Mouse (Mus musculus) cerebellum, adult 9-10 months (tissue): ENCODE data around the gene Flcn.

Source experiments
- DNase-seq: peaks from one replicate; pipeline ENCODE4 v3.0.0; 2022

Flcn gene

DNA sequence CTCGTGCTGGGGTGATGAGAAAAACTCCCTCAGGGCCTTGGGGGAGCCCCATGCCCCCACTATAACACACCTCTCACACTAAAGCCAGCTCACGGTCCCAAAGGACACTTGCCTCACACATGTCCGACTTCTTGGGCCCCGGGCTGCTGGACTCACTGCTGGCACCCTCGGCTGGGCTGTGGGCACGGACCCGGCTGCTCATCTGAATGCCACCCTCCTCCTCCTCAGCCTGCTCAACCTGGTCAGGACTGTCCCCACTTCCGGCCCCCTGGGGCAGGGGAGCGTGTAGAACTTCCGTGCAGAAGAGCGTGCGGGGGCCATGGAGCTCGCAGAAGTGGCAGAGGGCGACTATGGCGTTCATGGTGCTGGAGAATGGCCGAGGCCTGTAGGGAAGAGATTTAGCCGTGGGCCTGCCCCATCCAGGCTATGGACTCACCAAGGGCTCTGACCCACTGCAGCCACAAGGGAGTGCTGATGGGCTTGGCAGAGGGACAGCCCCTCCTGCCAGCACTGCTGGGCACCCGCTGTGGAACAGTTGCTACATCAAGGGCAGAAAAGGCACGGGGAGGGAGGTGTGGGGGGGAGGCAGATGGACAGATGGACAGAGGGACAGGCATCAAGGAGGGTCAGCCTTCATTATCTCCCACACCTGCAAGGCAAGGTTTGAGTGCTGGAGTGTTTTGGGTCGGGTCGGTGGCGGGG is 5.3 kb downstream of the Flcn start:
- DNase-seq, result peak; percentile 85

- DNase-seq, result no peak
Measured at GRCm38 (mm10) chr11:59803516-59803915, 6.3 kb downstream of the Flcn start.

GRCm38 (mm10) chr11:59801881-59802280 is 7.9 kb downstream of the Flcn start:
- no peak for DNase-seq

GRCm38 (mm10) chr11:59800412-59800811 is 9.4 kb downstream of the Flcn start:
- DNase-seq, result no peak

DNA sequence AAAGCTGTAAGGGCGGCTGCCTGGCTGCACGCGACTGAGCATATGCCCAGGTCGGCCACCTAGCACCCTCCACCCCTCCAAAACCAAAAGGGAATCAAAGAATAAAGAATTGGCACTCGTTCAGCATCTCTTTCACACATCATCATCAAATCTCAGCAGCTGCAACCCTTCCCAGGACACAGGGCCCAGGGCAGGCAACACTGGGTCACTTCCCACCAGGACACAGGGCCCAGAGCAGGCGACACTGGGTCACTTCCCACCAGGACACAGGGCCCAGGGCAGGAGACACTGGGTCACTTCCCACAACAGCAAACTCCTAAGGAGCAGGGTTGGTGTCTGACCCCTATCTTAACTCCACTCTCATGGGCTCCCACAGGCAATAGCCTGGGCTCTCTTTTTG is 16.4 kb downstream of the Flcn start:
- no peak for DNase-seq

DNA sequence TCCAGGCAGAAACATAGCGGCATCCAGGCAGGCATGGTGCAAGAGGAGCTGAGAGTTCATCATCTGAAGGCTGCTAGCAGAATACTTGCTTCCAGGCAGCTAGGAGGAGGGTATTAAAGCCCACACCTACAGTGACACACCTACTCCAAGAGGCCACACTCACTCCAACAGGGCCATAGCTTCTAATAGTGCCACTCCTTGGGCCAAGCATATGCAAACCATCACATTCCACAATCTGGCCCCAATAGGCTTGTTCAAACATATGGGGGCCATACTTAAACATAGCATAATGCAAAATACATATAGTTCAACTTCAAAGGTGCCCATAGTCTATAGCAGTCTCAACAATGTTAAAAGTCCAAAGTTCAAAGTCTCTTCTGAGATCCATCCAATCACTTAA is 20.5 kb downstream of the Flcn start:
- no peak for DNase-seq

DNA sequence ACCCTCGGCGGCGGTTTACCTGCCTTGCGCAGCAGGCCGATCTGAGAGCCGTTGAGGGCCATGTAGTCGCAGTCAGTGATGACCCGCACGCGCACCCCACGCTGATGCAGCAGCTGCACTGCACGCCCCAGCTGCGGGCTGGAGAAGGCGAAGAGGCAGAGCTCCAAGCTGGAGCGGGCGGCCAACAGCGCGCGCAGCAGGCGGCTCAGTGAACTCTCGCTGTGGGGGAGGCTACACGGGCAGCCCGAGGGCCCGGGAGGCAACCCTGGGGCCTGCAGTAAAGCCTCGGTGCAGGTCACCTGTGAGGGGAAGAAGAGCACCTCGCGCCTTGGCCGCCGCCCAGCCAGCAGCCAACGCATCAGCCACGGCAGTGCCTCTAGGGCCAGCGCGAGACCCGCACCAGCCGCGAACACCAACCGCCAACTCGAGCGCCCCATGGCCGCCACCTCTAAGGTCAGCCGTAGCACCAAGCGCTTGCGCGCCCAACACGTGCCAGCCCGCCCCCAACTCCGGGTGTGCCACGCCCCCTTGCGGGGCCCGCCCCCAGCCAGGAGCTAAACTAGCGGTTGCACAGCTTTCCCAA is 22.5 kb downstream of the Flcn start, which contains the start of gene Pld6:
TSS of gene Pld6 (minus strand) at position 447 of the 583 bp plus-strand sequence.
- DNase-seq, result no peak

DNA sequence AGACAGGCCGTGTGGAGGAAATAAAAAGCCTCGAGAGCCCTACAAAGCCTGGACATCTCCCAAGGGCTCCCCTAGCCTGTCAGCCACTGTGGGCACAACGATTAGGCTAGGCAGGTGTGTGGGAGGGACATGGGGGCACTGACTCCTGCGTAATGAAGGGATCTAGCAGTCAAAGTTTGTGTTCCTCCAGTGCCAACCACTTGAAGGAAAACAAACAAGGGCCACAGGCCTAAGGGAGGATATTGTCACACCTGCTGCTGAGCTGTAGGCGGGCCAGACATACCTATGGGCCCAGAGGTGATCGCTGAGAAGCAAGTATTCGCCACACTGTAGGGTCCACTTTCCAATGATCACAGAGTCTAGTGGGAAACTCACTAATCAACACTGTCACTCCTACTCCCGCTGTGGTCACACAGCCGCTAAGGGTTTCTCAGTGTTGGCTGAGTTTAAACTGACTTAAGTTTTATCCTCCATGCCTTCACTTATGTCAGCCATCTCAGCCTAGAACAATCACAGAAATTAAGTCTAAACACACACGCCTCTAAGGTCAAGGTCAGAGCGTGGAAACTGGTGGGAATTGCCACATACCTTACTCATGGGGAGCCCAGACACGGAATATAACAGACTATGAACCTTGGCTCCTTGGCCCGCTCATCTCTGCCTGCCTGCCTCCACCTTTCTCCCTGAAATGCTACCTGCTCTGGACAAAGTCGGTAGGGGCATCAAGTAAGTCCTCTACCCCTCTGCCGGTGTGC is 23.2 kb downstream of the Flcn start:
- DNase-seq, result no peak

DNA sequence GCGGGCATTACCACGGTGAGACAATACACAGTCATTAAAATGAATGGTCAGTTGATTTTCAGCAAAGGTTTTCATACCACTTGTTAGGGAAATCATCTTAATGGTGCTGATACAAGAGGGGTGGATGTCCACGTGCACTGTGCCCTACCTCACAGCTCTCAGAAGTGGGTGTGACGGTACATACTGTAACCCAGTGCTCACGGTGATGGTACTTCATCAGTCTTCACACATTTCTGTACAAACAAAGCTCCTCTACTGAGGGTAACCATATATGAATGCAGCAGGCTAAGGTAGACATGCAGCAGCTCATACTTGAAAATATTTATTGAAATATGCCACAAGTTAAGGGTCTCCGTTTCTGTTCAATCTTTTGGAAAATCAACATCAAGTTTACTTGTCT is 26.2 kb downstream of the Flcn start:
- no peak for DNase-seq

GRCm38 (mm10) chr11:59782091-59782590 is 27.7 kb downstream of the Flcn start:
- DNase-seq, result no peak

DNA sequence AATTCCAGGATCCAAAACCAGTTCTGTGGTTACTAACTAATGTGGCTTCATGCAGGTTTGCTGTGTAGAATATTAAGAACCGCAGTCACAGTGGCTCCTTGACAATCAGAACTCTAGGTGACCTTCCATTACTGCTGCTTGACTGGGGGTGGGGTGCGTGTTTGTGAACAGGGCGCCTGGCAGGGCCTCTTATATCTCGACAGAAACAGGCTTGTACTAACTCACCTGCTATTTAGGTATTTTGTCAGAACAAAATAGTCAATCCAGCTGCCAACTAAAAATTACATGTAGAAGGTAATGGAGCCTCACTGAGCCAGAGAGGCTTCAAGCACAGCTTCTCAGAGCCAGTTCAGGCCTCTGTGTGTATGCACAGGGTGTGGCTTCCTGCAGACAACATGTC is 29.6 kb downstream of the Flcn start:
- no peak for DNase-seq

DNA sequence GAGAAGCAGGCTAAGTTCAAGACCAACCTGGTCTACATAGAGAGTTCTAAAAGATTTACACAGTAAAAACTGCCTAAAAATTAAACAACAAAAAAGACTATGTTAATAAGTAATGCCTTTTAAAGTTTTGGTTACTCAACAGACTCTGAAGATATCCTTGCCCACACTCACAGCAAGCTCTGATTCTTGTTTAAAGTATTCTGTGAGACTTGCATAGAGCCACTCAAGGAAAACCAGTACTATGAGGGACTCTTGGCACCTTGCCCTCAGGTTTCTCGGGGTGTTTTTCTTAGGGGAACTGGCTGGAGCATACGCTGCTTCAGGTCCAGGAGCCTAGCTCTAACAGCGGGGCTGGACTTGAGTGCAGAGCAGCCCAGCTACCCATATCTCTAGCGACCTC is 30.4 kb downstream of the Flcn start:
- DNase-seq, result no peak

GRCm38 (mm10) chr11:59778874-59779223 is 31.0 kb downstream of the Flcn start:
- DNase-seq, result no peak

- peak; percentile 73 for DNase-seq
Measured at GRCm38 (mm10) chr11:59778181-59778873, 31.5 kb downstream of the Flcn start.

DNA sequence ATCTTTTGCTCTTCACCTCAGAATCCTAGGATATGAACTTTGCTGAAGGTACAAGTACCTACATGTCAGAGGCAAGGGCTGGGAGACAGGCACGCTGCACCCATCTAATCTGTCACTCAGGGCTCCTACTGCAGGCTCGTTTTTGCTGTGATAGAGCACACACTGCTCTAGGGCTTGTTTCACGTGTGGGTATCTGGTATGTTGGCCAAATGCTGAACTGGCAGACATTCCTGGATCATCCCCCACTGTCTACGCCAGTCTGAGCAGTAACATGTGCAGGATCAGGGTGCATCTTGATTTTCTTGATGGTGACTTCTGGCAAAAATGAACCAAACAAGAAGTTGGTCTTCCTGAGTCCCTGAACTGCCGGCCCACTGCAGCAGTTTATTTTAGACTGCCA is 32.6 kb downstream of the Flcn start:
- DNase-seq, result no peak

DNA sequence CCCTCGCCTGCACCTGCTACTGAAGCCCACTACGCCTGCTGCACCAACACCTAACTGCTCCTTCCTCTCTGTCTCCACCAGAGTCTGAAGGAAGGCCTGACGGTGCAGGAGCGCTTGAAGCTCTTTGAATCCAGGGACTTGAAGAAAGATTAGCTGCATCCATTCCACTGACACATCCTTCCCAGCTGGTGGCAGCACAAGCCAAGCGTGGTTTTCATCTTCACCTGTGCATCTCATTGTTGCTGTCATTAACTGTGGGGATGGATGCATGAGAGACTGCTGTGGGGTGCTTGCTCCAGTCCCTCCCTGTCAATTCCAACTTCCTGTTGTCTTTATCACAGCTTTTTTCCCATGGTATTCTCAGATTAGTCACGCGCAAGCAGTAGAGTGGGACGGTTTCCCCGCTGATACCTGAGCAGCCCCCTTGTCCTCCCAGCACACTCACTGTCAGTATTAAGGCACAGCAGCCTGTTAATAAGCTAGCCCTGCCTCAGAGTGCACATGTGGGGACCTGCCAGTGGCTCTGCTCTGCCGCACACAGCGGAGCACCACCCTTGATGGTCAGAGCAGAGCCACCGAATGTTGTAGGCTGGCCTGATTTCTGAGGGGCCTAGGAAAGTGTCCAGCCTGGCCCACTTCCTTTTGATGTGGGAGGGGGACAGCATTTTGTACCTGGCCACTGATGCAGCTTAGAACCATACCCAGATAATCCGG is 34.2 kb downstream of the Flcn start:
- DNase-seq, result no peak

DNA sequence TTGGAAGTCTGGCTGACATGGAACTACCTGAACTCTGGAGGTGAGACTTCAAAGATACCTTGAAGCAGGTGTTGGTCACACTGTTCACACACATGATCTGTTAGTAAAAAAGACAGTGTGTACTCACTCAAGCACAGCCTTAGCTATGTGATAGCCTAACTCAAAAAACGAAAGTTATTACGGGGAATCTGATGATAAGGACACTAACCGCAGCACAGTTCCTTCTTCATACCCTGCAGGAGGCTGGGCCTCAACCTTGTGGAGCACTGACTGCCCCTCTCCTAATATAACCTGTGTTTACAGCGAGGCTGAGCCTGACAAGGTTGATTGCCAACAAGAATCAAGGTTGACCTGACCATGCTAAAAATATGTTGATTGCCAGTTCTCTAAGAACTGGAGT is 35.3 kb downstream of the Flcn start:
- no peak for DNase-seq

DNA sequence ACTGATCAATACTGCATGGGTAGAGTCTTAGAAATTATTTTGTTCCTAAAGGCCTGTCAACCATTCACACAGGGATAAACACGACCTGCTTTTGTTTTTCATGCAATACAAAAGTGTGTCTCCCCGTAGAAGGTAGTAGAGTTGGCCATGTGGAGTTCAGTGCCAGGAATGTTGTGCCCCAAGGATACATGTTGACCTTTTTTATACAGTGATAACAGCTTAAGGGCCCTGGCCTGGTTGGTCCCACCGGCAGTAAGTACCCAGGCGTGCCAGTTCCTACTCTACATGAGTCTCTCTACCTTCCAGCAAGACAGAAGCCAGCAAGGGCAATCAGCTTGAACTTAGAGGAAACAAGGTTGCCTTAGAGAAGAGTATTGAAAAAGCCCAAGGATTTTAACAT is 36.9 kb downstream of the Flcn start:
- no peak for DNase-seq

GRCm38 (mm10) chr11:59772291-59772690 is 37.5 kb downstream of the Flcn start:
- DNase-seq, result peak; percentile 83

GRCm38 (mm10) chr11:59770753-59771152 is 39.1 kb downstream of the Flcn start:
- no peak for DNase-seq

GRCm38 (mm10) chr11:59769738-59770137 is 40.1 kb downstream of the Flcn start:
- no peak for DNase-seq

DNA sequence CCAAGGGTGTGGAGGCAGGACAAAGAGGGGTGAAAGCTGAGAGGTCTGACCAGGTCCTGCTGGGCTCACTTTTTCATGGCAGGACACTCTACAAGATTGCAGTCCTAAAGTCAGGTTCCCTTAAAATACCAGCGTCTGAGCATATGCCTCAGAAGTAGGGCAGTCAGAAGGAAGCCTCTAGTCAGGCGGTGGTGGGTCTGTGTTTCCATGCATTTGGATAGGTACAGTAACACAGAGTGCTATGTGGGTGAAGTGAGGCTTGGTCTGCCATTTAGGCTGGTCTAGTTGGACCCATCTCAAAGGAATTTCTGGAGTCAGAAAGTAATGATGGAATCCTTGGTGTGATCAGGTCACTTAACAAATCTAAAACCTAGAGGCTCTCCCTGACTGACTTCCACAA is 40.5 kb downstream of the Flcn start:
- DNase-seq, result no peak

DNA sequence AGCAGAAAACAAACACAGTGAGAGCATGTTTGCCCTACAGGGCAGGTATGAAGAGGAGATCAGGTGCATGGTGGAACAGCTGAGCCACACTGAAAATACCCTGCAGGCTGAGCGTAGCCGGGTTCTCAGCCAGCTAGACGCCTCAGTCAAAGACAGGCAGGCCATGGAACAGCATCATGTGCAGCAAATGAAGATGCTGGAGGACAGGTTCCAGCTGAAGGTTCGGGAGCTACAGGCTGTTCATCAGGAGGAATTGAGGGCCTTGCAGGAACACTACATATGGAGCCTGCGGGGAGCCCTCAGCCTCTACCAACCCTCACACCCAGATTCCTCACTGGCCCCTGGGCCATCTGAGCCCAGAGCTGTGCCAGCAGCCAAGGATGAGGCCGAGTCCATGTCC is 49.0 kb downstream of the Flcn start:
- peak; percentile 70 for DNase-seq
